8 mouse cellular contexts compared by ENCODE assay signal in the genomic region with DNA sequence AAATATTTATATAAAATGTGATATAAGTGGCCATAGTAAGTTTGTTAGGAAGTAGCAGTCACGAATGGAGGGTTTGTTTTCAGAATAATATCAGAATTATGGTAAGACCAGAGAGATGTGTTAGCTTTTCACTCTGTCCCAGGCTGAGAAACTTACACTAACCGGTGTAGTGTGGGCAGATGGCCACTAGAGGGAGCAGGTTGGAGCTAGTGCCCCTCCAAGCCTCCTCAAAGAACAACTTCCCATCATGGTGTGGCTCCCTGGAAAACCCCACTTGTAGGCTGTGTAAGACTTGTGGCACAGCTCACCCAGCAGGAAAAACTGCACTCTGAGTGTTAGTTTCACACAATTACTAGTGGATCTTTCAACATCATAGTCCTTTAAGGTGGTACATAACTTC.
DNase-seq lines count a peak whose midpoint lies in the region; ATAC-seq and TF ChIP-seq lines count a peak whose summit lies in the region.

No protein-coding gene starts in this region.

- no peak for ATAC-seq in liver, postnatal 0 days

- no peak overlapping the region for H3K4me3 ChIP-seq in cerebellum, adult 2 months (replicated peaks; ENCODE audit: insufficient read depth, low read depth, low read length)
- no peak overlapping the region for H3K4me3 ChIP-seq in liver, postnatal 0 days (ENCODE audit: low read depth, low read length)

- no peaks in the 10 kb centered on the region for H3K9me3 ChIP-seq in liver, postnatal 0 days (ENCODE audit: low read length)

- no peaks in the 10 kb centered on the region for H3K27me3 ChIP-seq in cerebellum, adult 2 months (ENCODE audit: control insufficient read depth, insufficient read depth, low read length)
- no peaks in the 10 kb centered on the region for H3K27me3 ChIP-seq in liver, postnatal 0 days (ENCODE audit: insufficient read depth, low read length)

- H3K9ac ChIP-seq in liver, postnatal 0 days (replicated peaks): no peak overlapping the region

- TF ChIP-seq CTCF in cerebellum, adult 2 months (IDR thresholded peaks at IDR 0.05; ENCODE audit: borderline replicate concordance, insufficient read depth, low read depth, low read length): peak; percentile 80
- TF ChIP-seq CTCF in liver, postnatal 0 days (IDR thresholded peaks at IDR 0.05; ENCODE audit: low read depth): peak; percentile 81

- WGBS in cerebellum, adult 2 months: 2% methylated on average over 2 of the region's 2 CpGs
- WGBS in liver, postnatal 0 days (ENCODE audit: insufficient replicate concordance): 2% methylated on average over 2 of the region's 2 CpGs

- H3K36me3 ChIP-seq in liver, postnatal 0 days (replicated peaks; ENCODE audit: insufficient read depth, low read length): no peaks in the 10 kb centered on the region

- no peaks in the 10 kb centered on the region for H3K4me1 ChIP-seq in cerebellum, adult 2 months (ENCODE audit: control insufficient read depth, insufficient read depth, low read length)
- no peaks in the 10 kb centered on the region for H3K4me1 ChIP-seq in liver, postnatal 0 days (ENCODE audit: insufficient read depth)

- no peak overlapping the region for H3K4me2 ChIP-seq in liver, postnatal 0 days (ENCODE audit: low read depth, low read length)

- TF ChIP-seq EP300 in liver, postnatal 0 days (IDR thresholded peaks at IDR 0.05; ENCODE audit: low read depth): no peak

- peak; percentile 20 to 23 for DNase-seq in urinary bladder, adult 18-20 months (ENCODE audit: low spot score in 2 of 2)
- no peak for DNase-seq in urinary bladder, adult 2 months (ENCODE audit: low spot score)
- DNase-seq in cerebellum, adult 2 months: peak; percentile 17 to 58
- peak; percentile 63 for DNase-seq in forelimb bud, embryonic 11.5 days (ENCODE audit: low read depth, low spot score)
- DNase-seq in kidney, postnatal 25 days: peak; percentile 52 to 81
- peak; percentile 65 for DNase-seq in liver, postnatal 0 days
- peak; percentile 72 to 81 for DNase-seq in right cerebral cortex, postnatal 10 days (ENCODE audit: low spot score in 2 of 2)
- no peak for DNase-seq in MN1 (ENCODE audit: low spot score)

- no peak overlapping the region for H3K27ac ChIP-seq in cerebellum, adult 2 months (ENCODE audit: insufficient read depth, low read length)
- H3K27ac ChIP-seq in liver, postnatal 0 days (ENCODE audit: low read depth): no peak overlapping the region

- no peak for TF ChIP-seq POLR2A in cerebellum, adult 2 months (IDR thresholded peaks at IDR 0.05; ENCODE audit: borderline replicate concordance, insufficient read depth, low read length)

Comparison
In these comparisons a context has a peak if more than half of its experiments do, and no peak if none do; other contexts are left out.
1. DNase-seq: peak in urinary bladder, adult 18-20 months (2 of 2), cerebellum, adult 2 months (2 of 2), forelimb bud, embryonic 11.5 days (single experiment), kidney, postnatal 25 days (2 of 2), liver, postnatal 0 days (single experiment) and right cerebral cortex, postnatal 10 days (2 of 2); none in urinary bladder, adult 2 months (single experiment) and MN1 (single experiment).